Mouse (Mus musculus) embryo, embryonic 9.5 days (tissue): Measurements from ENCODE around the gene Pld1.

Experiments used
- DNase-seq: peaks from one replicate; pipeline ENCODE4 v3.0.0-alpha.2; 2017; ENCODE audit errors: extremely low spot score

The Pld1 gene

GRCm38 (mm10) chr3:28158006-28158405 lies 219.5 kb downstream of the Pld1 start:
- no peak for DNase-seq

- no peak for DNase-seq
These were observed 220.4 kb downstream of the Pld1 start for GRCm38 (mm10) chr3:28158916-28159315.

GRCm38 (mm10) chr3:28162346-28162745 lies 223.9 kb downstream of the Pld1 start:
- no peak for DNase-seq

GRCm38 (mm10) chr3:28164678-28165077 lies 226.2 kb downstream of the Pld1 start:
- no peak for DNase-seq

GRCm38 (mm10) chr3:28165598-28165997 lies 227.1 kb downstream of the Pld1 start:
- peak; percentile 67 for DNase-seq

GRCm38 (mm10) chr3:28167796-28168505 lies 229.5 kb downstream of the Pld1 start:
- DNase-seq, result no peak

- DNase-seq, result no peak
These were observed 232.6 kb downstream of the Pld1 start for GRCm38 (mm10) chr3:28170911-28171618.

GRCm38 (mm10) chr3:28175997-28176967 lies 237.8 kb downstream of the Pld1 start:
- DNase-seq, result peak; percentile 63

GRCm38 (mm10) chr3:28178333-28178732 lies 239.8 kb downstream of the Pld1 start:
- no peak for DNase-seq
